Mouse (Mus musculus): Measurements from ENCODE around the gene Wdr62.
A peak's percentile ranks its signal among the peaks of the same experiment; 100 is the strongest.
"Not testable (repeated sequence)": the region's sequence is repeated elsewhere in the genome, so short reads cannot be mapped to it uniquely, and the experiment has no call there.

The Wdr62 gene

DNA sequence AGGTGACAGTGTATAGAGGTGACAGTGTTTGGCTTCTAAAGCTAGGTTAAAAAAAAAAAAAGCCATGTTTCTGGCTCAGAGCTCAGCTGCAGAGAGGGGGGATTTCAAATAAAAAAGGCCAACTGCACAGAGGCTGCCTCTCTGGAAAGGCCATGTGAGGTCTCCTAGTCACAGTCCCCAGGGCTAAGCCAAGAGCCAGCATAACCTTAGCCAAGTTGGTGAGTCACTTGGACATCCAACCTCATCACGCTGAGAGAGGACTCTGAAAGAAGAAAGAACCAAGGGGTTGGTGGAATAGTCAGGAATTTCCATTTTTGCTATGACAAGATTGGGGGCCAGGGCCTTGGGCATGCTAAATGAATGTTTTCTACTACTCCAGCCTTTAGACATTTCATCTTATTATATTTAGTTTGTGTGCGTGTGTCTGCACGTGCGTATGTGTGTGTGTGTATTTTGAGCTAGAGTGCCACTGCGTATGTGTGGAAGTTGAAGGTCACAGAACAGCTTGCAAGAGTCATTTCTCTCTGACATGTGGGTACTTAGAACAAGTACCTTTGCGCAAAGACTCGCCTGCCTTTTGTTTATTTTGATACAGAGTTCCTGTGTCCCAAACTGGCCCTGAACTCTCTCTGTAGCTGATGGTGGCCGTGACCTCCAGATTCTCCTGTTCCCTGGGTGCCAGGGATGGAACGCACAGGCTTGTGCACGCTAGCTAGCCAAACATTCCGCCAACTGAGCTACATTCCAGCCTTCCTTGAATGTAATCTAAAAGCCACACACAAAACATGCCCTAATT is 77.1 kb downstream of the Wdr62 start:
- DNase-seq = no peak

DNA sequence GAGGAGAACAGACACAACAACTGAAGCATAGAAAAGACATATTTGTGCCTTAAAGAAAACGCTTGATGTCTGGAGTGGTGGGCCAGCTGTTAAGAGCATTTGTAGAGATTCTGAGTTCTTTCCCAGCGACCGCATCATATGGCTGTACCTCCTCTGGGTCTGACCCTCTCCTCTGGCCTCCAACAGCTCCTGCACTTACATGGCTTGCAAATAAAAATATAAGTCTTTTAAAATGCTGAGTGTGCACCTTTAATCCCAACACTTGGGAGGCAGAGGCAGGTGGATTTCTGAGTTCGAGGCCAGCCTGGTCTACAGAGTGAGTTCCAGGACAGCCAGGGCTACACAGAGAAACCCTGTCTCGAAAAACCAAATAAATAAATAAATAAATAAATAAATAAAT is 79.6 kb downstream of the Wdr62 start:
- DNase-seq = not testable (repeated sequence)

DNA sequence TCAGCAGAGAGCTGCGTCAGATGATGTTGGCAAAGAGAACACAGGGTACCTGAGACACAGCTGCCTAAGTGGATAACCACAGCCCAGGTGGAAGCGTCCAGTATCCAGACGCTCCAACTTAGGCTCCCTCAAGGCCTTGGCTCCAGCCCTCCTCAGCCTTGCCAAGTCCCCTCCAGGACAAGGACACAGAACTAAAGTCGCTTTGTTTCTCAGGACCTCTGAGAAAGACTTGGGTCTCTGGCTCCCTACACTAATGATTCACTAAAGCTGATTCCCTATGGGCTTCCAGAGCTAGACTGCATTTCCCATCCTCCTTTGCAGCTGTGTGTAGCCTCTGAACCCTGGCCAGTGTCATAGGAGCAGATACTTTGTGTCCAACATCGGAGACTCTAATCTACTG is 80.0 kb downstream of the Wdr62 start:
- DNase-seq = no peak

DNA sequence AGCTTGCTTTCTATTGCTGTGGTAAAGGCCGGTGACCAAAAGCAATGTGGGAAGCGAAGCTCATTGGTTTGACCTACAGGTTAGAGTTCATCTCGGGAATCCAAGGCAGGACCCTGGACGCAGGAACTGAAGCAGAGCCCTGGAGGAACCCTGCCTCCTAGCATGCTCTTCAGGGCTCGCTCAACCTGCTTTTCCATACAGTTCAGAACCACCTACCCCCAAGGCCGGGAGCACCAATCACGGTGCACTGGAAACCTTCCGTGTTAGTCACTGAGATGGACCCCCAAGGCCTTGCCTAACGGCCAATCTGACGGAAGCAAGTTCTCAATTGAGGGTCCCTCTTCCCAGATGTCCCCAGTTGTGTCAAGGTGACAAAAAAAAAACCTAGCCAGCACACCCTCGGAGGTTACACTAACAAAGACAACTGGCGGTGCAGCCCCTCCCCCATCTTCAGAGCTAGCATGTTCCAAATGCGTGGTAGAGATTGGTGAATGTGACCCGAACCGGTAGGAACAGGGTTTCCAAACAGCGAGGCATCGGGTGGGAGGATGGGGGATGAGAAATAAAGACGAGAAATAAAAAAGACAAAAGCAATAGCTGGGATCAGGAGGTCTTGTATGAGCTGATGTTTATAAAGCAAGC is 80.6 kb downstream of the Wdr62 start:
- no peak for DNase-seq

DNA sequence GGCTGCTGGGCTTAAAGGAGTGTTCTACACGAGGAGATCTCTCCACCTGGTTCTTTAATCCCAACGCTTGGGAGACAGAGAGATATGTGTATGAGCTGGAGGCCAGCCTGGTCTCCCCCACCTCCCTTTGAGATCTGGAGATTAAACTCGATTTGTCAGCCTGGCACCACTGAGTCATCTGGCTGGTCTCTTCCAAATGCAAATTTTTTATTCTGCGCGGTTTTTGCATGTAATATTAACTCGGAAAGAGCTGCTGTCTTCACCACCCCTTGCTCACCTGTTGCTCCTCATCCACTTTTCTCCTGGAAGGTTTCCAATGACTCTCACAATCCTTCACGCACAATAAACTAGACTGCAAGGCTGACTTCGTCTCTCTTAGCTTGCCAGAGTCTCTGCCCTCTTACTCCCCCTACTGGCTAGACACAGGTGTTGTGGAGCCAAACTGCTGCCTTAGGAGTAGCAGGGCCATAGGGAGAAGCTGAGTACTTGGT is 81.7 kb downstream of the Wdr62 start, which contains the start of gene Capns1:
TSS of gene Capns1 (minus strand) at position 331 of the 491 bp plus-strand sequence.
- DNase-seq = peak; percentile 40

DNA sequence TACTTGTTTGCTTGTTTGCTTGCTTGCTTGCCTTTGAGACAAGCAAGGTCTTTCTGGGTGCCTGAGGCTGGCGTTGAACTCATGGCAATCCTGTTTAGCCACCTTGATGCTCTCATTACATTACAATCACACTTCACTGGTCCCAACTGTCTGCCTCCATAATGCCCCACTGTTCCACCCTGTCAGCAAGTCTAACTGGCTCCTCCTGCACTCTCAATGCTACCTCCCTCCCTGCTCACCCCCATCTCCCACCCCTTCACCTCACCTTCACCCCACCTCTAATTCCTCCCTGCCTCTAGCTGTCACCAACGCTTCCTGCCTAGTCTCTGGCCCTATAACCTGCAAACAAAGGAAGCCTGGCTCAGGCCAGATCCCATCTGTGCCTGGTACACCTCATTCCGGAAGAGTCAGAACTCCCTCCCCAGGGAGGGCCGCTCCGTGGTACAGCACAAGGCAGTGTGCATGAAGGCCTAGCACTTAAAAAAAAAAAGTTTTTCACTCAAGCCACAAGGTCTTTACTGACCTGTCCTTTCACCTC is 82.6 kb downstream of the Wdr62 start:
- no peak for DNase-seq

DNA sequence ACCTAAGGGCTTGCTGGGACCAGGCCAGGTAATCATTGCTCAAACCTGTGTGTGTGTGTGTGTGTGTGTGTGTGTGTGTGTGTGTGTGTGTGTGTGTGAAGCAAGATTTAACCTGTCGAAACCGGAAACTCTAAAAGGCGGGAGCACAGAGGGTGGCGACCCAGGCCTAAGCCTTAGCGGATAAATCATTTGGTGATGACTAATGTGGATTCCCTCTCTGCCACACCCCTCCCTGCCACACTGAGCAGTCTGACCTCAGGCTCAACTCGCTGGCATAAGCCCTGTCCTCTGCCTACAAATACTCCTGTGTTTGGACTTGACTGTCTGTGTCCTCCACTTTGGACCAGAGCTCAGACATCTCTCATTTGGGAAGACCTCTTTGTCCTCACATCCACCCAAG is 84.0 kb downstream of the Wdr62 start:
- DNase-seq = no peak

DNA sequence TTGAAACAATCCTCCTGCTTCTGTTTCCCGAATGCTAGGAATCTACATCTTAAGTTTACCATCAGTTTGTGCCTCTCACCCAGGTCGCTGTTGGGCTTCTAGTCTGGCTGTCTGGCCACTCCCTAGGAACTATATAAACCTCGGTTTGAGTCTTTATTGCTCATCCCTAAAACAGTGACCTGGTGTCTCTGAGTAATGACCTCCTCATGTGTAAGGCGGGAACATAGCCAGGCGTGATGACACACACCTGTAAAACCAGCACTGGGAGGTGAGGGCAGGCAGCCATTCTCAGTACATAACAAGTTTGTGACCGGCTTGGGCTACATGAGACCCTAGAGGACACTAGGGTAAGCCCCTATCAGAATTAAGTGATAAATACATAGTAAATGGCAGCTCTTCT is 84.8 kb downstream of the Wdr62 start:
- DNase-seq = no peak

DNA sequence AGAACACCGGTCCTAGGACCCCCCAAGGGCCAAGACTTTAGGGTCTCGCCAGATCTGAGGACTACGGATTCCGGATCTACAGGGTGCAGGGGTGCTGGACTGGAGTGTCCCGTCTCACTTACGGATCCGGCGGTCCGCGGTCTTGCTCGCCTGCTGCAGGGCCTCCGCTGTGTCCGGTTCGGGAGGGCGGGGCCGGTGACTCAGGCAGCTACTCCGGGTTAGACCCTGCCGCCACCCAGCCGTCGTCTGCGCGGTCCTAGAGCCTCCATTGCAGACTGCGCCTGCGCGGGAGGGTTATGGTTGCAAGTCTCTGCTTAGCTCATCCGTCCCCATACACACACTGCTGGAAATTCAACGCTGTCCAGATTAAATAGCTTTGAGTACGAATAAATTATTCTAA is 85.3 kb downstream of the Wdr62 start:
- peak; percentile 97 for DNase-seq

DNA sequence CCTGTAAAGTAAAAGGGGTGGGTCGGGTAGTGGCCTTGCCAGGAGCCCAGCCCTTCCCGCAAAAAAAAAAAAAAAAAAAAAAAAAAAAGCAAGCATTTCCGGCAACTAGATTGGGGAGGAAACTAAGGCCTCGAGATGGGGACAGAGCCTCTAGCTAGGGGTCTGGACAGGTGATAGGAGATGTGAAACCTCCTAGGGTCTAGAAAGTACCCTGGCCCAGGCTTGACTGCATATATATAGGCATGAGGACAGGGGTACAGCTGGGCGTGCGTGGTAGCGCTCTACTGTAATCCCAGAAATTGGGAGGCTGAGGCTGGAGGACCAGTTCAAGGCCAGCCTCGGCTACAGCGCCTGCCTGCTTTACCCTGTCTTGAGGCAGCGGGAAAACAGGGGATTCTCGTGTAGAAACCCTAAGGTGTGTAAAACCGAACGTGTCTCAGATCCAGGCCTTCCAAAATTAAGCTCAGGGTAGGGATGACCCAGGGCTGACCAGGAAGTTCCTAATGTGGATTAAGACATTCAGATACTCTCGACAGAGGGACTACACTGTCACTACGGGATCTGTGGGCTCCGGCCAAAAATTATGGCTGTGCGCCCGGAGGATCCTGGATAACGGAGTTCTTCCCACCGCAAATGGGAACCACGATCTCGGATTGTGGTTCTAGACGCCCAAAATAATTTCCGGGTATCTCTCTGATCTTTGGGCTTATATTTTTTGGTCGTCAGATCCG is 86.0 kb downstream of the Wdr62 start:
- DNase-seq = peak; percentile 67

DNA sequence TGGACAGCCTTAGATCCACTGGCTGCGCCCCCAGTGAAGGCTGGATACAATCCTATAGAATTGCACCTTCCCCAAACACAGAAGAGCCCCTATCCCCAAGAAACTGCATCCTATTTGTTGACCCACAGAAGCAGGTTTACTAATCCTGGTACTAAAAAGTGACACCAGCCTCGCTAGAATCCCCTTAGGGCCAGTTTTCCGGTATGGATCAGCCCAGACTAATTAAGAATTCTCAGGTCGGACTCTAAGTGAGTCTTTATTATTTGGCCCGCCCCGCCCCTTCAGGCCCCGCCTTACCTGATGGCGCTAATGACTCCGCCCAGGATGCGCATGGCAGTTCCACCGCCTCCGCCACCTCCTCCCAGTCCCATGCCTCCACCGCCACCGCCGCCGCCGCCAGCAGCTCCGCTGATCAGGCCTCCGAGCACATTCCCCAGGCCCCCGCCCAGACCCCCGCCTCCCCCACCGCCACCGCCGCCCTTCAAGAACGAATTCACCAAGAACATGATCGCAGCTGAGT is 86.6 kb downstream of the Wdr62 start:
- DNase-seq = peak; percentile 71

DNA sequence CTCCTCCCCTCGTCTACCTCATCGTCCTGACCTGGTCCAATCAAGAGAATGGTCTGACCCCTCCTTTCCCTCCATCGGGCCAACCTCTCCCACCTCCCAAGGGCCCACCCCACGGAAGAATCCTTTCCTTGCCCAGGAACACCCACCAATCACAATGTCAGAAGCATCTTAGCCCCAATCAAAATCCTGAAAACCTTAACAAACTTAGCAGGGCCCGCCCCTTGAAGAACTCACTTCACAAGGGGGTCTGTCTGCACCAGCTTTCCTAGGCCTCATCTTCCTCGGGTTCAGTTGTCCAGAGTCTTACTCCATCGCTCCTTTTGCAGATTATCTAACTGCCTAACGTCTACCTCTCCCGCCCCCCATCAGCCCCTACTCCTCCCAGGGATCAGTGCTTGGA is 87.2 kb downstream of the Wdr62 start:
- DNase-seq = no peak

DNA sequence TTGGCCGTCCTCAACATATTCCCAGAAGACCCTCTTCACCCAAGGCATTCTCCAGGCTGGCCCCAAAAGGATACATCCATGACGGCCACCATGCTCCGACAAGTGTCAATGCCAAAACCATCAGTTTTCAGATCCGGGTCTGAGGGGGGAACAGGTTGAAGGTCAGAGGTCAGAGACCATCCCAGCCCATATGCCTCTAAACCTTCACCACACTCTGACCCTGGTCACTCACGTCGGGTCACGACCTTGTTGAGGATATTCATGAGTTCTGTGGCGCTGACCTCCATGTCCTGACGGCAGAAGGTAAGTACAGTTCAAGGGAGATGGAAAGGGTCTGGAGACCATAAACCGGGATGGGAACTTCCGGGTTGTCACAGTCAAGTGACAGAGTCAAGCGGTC is 88.1 kb downstream of the Wdr62 start:
- DNase-seq = no peak
